Mouse (Mus musculus) liver, embryonic 14.5 days (tissue): ENCODE data around the gene Flna. TPM values are rescaled to one million over a fixed set of nuclear protein-coding genes. Genes with fewer than 3 reads are reported as not detected.

Source experiments
- ATAC-seq: fragments of 200-750 bp; cut with Nextera tagmentation; 2 replicates; pipeline ENCODE4 v1.8.0; 2017; ENCODE audit warnings: moderate number of reproducible peaks, mild to moderate bottlenecking, moderate library complexity; ENCODE audit not compliant: insufficient read depth
- DNase-seq, 3 experiments: peaks; one replicate each; pipeline ENCODE4 v3.0.0-alpha.2; 2012 to 2013; ENCODE audit warnings: low read depth in 3 of 3, low spot score in 3 of 3
- H3K27ac ChIP-seq: fragments of 300-500 bp; sonication (generic); 2 replicates; pipeline ENCODE4 v1.5.1; 2014; ENCODE audit warnings: moderate library complexity, mild to moderate bottlenecking, control low read depth, inconsistent platforms
- H3K27me3 ChIP-seq: fragments of 300-500 bp; sonication (generic); 2 replicates; pipeline ENCODE4 v1.6.1; 2014; ENCODE audit warnings: mild to moderate bottlenecking, low read length, moderate library complexity; ENCODE audit not compliant: control insufficient read depth, insufficient read depth
- H3K36me3 ChIP-seq: fragments of 300-500 bp; sonication (generic); replicated peaks from 2 replicates; pipeline ENCODE4 v1.6.1; 2014; ENCODE audit warnings: low read depth; ENCODE audit not compliant: control insufficient read depth, insufficient read depth
- H3K4me1 ChIP-seq, 2 experiments: fragments of 200-500 bp in 1 of 2; fragments of 300-500 bp in 1 of 2; sonication (generic) in 1 of 2; replicated peaks; 2 replicates each; pipeline ENCODE4 v1.6.1; 2012 to 2014; ENCODE audit warnings: antibody characterized with exemption in 1 of 2, inconsistent platforms in 1 of 2, low read length in 1 of 2; ENCODE audit not compliant: control insufficient read depth in 2 of 2, insufficient read depth in 2 of 2
- H3K4me2 ChIP-seq: fragments of 300-500 bp; sonication (generic); 2 replicates; pipeline ENCODE4 v1.6.1; 2014; ENCODE audit warnings: low read depth, mild to moderate bottlenecking, control low read depth, moderate library complexity
- H3K4me3 ChIP-seq, 2 experiments: fragments of 200-500 bp in 1 of 2; fragments of 300-500 bp in 1 of 2; sonication (generic) in 1 of 2; 2 replicates each; pipeline ENCODE4 v1.5.1; 2012 to 2014; ENCODE audit warnings: low read depth in 2 of 2, low read length in 2 of 2, mild to moderate bottlenecking in 2 of 2, control low read depth in 1 of 2, inconsistent platforms in 1 of 2, moderate library complexity in 1 of 2; ENCODE audit not compliant: insufficient read depth in 1 of 2
- H3K9ac ChIP-seq: fragments of 300-500 bp; sonication (generic); replicated peaks from 2 replicates; pipeline ENCODE4 v1.6.1; 2014; ENCODE audit warnings: mild to moderate bottlenecking, control low read depth, moderate library complexity
- H3K9me3 ChIP-seq: fragments of 300-500 bp; sonication (generic); 2 replicates; pipeline ENCODE4 v1.6.1; 2016; ENCODE audit warnings: low read length, mixed read lengths; ENCODE audit not compliant: control insufficient read depth
- CTCF ChIP-seq: IDR thresholded peaks from 2 replicates; pipeline ENCODE4 v1.5.1; 2016; ENCODE audit warnings: antibody characterized with exemption, low read depth, control low read depth
- EP300 ChIP-seq: IDR thresholded peaks from 2 replicates; pipeline ENCODE4 v1.6.1; 2016; ENCODE audit warnings: antibody characterized with exemption, low read depth
- WGBS: fragments of 180-500 bp; shearing (Covaris S2); extraction: QIAGEN DNeasy Blood & Tissue Kit; methylation state at CpG from one replicate; pipeline ENCODE4 v1.1.7; 2014; ENCODE audit not compliant: insufficient replicate concordance; 5-methylcytosine and 5-hydroxymethylcytosine counted together
- polyA plus RNA-seq, 2 experiments: library from polyadenylated mRNA; depleted of rRNA in 1 of 2; stranded (reverse) in 1 of 2; unstranded in 1 of 2; fragments of >200 nt; fragmentation: Nextera tagmentation in 1 of 2; extraction: Ambion mirVana in 1 of 2; gene quantifications; 2 replicates each; pipeline versions ENCODE4 v1.2.1 to v1.2.3; 2012 to 2014

The Flna gene
- polyA plus RNA-seq, 2 experiments = 36.6 to 69.6 TPM

DNA sequence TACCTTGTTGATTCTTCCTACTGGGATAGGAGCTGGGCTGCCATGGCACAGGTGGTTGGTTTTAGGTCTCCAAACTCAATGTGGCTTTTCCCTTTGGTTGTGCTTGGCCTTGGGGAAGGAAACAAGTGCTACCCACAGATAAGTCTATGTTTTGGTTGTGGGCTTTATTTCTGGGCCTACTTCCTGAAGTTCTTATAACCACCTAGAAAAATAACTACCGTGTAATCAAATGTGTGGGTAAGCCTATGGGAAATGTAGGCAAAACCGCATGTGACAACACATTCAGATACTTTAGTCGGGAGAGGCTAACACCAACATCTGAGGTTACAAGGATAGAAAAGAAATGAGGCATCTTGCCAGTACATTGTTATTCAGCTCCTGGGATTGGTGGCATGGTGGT is 8.1 kb upstream of the Flna start:
- DNase-seq (no peak), ATAC-seq (no peak)
- no peak for TF ChIP-seq CTCF
- no peak for TF ChIP-seq EP300
- H3K9me3 ChIP-seq = no peaks in the 10 kb centered on the region
- no peaks in the 10 kb centered on the region for H3K27me3 ChIP-seq
- no peak overlapping the region for H3K4me3 ChIP-seq
- no peak overlapping the region for H3K27ac ChIP-seq
- no peak overlapping the region for H3K9ac ChIP-seq
- H3K36me3 ChIP-seq = no peaks in the 10 kb centered on the region; the same call in 1 of the 2 replicates
- peaks cover 0 to 5% of the 10 kb centered on the region in 2 experiments; a peak in 2 of 4 replicates for H3K4me1 ChIP-seq
- H3K4me2 ChIP-seq = no peak overlapping the region
- 62% methylated on average over 3 of the region's 3 CpGs for WGBS

DNA sequence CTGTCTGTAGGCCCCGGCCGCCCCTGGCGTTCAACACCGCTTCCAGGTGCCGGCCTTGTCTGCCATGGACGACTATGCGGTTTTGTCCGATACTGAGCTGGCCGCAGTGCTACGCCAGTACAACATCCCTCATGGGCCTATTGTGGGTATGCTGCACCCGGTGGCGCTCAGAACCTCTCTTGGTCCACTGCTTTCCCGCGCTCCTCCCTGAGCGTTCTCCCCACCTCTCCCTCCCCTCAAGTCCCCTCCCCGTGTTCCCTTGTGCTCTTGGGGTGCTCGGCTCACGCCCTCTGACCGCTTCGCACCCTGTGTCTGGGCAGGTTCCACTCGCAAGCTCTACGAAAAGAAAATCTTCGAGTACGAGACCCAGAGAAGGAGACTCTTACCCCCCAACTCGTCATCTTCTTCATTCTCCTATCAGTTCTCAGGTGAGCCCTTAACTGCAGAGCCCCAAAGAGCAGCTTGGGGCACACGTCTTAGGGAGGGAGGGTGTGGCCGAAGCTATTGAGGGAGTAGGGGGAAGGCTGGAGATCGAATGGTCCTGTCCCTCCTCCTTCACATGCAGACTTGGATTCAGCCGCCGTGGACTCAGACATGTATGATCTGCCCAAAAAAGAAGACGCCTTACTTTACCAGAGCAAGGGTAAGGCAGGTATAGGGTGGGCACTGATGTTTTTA is 5.4 kb upstream of the Flna start:
- ATAC-seq = peak; percentile 66

DNA sequence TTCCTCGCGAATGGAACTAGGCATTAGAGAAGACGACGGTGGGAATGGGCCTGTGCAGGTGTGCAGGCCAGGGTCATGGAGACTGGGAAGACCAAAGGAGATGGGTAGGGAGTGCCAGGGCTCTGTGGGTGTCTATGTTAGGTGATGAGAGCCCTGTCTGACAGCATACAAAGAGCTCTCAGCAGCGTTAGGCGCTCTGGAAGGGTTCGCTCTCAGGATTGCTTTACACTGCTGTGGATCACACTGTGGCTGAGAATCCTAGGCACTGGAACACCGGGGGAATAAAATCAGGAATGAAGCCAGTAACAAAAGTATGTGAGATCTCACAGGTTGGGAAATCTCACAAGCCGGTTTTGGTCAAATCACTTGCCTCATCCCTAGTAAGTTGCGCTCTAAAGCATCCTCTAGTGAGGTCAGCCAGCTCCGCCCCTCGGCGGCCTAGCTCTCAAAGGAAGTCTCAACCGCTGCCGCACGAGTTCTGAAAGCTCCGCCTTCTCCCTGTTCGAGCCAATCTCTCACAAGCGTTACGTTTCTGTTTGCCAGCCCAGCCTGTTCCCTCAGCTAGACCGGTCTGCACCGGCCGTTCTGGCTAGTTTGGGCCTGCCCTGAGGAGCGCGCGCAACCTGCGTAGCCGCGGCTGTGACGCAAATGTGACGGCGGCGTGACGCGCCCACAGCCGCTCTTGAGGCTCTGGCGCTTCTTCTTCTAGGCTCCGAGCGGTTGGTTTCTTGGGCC is 4.7 kb upstream of the Flna start, which contains the start of gene Emd:
Gene Emd (plus strand): TSS at position 535 of the 735 bp plus-strand sequence.
- DNase-seq (peak; percentile 84 to 89 (median 86)), ATAC-seq (peak; percentile 98)
- Histone ChIP-seq H3K4me2 (peak within 1 kb of the TSS; percentile 57), H3K4me3 (peak within 1 kb of the TSS; percentile 74), H3K27me3 (no peaks in the 10 kb centered on the region; the same call in 1 of the 2 replicates), H3K9me3 (no peaks in the 10 kb centered on the region), H3K36me3 (no peaks in the 10 kb centered on the region; the same call in 1 of the 2 replicates), H3K4me1 (peaks cover 0 to 5% of the 10 kb centered on the region in 2 experiments; a peak in 2 of 4 replicates), H3K9ac (peak within 1 kb of the TSS; percentile 78), H3K27ac (peak within 1 kb of the TSS; percentile 82)
- TF ChIP-seq CTCF (no peak), EP300 (peak; percentile 41; the same call in 1 of the 2 replicates)
- 16% methylated on average over 39 of the region's 39 CpGs for WGBS

More for the DNA sequence above, 5.4 kb upstream of the Flna start:
- H3K4me1 ChIP-seq = peaks cover 0 to 5% of the 10 kb centered on the region in 2 experiments; a peak in 2 of 4 replicates
- H3K27me3 ChIP-seq = no peaks in the 10 kb centered on the region
- H3K27ac ChIP-seq = peak overlapping the region; percentile 82
- H3K4me2 ChIP-seq = peak overlapping the region; percentile 57
- H3K9ac ChIP-seq = peak overlapping the region; percentile 78
- H3K4me3 ChIP-seq = peak overlapping the region; percentile 74
- TF ChIP-seq EP300 (no peak), CTCF (peak; percentile 17; the same call in 1 of the 2 replicates)
- DNase-seq = no peak
- 14% methylated on average over 31 of the region's 31 CpGs for WGBS
- H3K9me3 ChIP-seq = no peaks in the 10 kb centered on the region
- H3K36me3 ChIP-seq = no peaks in the 10 kb centered on the region; the same call in 1 of the 2 replicates

DNA sequence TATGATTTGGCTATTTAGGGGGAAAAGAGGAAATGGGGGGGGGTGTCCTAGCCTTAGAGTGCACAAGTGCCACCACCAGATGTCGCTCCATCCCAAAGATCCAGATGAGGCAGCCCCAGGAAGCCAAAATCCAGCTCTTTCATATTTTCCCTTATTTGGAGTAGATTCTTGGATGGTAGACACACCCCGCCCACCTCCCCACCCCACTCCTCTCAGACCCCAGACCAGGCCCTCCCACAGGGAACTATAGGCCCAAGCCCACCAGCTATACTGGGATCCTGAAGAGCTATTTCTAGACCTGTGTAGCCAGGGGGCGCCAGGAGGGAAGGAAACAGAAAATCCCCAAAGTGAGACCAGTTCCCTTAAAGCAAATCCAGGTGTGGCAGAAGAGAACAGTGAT is 969 bp downstream of the Flna start:
- 6% methylated on average over 3 of the region's 3 CpGs for WGBS
- ATAC-seq = no peak

DNA sequence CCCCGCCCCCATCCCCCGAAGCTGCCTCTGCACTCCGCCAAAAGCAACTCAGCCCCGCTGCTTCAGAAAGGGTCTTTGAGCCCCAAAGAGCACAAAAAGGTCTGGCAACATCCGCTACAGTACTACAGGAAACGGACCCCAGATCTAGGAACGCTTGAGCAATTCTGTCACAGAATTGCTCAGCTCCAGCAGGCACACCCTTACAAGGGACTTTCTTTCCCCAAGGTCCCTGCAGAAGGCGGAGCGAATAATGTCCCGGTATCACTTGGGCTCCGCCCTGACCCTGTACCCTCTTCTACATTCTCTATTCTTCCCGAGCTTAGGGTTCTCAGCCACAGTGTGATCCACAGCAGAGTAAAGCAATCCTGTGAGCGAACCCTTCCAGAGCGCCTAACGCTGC is 2.9 kb downstream of the Flna start:
- TF ChIP-seq CTCF (no peak), EP300 (no peak)
- no peaks in the 10 kb centered on the region for H3K9me3 ChIP-seq
- H3K36me3 ChIP-seq = no peaks in the 10 kb centered on the region
- peak overlapping the region; percentile 83 for H3K4me2 ChIP-seq
- peak in 1 of 3 experiments; percentile 36 for DNase-seq
- H3K27ac ChIP-seq = no peak overlapping the region
- peak overlapping the region; percentile 37 for H3K9ac ChIP-seq
- peaks cover 10 to 18% of the 10 kb centered on the region in 2 experiments for H3K4me1 ChIP-seq
- whole genome bisulfite sequencing = 9% methylated on average over 14 of the region's 15 CpGs
- H3K27me3 ChIP-seq = no peaks in the 10 kb centered on the region; the same call in 1 of the 2 replicates
- peak overlapping the region; percentile 59 to 68 for H3K4me3 ChIP-seq
- ATAC-seq = peak; percentile 24; the same call in 1 of the 2 replicates

More for the DNA sequence above, 969 bp downstream of the Flna start:
- peak; percentile 70 for TF ChIP-seq CTCF
- no peak for TF ChIP-seq EP300
- Histone ChIP-seq H3K4me1 (peaks cover 7 to 14% of the 10 kb centered on the region in 2 experiments), H3K27me3 (no peaks in the 10 kb centered on the region; the same call in 1 of the 2 replicates), H3K27ac (no peak overlapping the region), H3K9me3 (no peaks in the 10 kb centered on the region), H3K36me3 (no peaks in the 10 kb centered on the region), H3K4me3 (0 out of 4 replicates have a peak overlapping the region, but pooled peaks of 1 of the 2 experiments have one; percentile 59), H3K9ac (no peak overlapping the region), H3K4me2 (no peak overlapping the region; the same call in 1 of the 2 replicates)
- peak in 1 of 3 experiments; percentile 36 for DNase-seq
